Mouse (Mus musculus): ENCODE data around the gene 9330182O14Rik.

DNA sequence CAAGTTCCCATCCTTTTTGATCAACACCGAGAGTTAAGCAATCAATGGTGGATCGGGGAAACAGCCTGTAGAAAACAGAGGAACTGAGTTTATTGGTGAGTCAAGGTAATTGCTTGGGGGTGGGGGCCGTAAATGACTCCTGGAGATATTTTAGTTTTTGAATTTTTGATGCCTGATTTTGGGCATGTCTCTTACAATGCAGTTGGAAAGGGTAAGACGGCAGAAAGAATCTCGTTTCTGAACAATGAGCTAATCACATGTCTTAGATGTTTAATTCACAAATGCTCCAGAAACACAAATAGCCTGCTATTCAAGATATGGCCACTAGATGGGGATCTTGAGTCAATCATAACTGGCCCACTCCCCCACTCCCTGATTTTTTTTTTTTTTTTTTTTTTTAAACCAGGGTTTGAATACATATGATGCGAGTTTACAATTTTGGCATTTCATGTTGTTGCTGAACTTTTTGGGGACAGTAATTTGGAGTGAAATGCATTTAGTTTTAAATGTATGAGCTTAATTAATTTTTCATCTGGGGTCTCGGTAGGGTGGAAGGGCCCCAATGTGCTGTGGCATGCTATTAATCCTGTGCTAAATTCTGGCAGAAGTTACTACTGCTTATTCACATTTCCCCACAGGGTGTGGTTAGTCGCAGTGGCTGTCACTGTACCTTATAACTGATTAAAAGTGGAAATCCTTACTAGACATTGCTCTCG, 32.6 kb downstream of the 9330182O14Rik start:
- TF ChIP-seq CTCF (IDR thresholded peaks at IDR 0.05; ENCODE audit: extremely low read depth, insufficient read depth, low read length), result peak; percentile 41; the same call in 1 of the 2 replicates
- TF ChIP-seq POLR2A (IDR thresholded peaks at IDR 0.05; ENCODE audit: extremely low read depth, insufficient read depth, low read length), result no peak
